Mouse (Mus musculus) stomach, embryonic 15.5 days (tissue): ENCODE results near the gene Amhr2. TPM values are rescaled to one million over a fixed set of nuclear protein-coding genes. Genes with fewer than 3 reads are reported as not detected.
A peak's percentile ranks its signal among the peaks of the same experiment; 100 is the strongest.

Source experiments
- ATAC-seq: fragments of 200-750 bp; cut with Nextera tagmentation; 2 replicates; pipeline ENCODE4 v1.8.0; 2017; ENCODE audit warnings: low read depth, moderate number of reproducible peaks, moderate TSS enrichment; ENCODE audit not compliant: insufficient read depth, low FRiP score
- H3K27ac ChIP-seq: fragments of 300-500 bp; sonication (generic); 2 replicates; pipeline ENCODE4 v1.5.1; 2015; ENCODE audit warnings: mild to moderate bottlenecking, inconsistent platforms
- H3K27me3 ChIP-seq: fragments of 300-500 bp; sonication (generic); replicated peaks from 2 replicates; pipeline ENCODE4 v1.6.1; 2015; ENCODE audit warnings: inconsistent platforms
- H3K36me3 ChIP-seq: fragments of 300-500 bp; sonication (generic); 2 replicates; pipeline ENCODE4 v1.6.1; 2015; ENCODE audit warnings: inconsistent platforms
- H3K4me1 ChIP-seq: fragments of 300-500 bp; sonication (generic); 2 replicates; pipeline ENCODE4 v1.6.1; 2015; ENCODE audit warnings: inconsistent platforms
- H3K4me2 ChIP-seq: fragments of 300-500 bp; sonication (generic); 2 replicates; pipeline ENCODE4 v1.6.1; 2015; ENCODE audit warnings: mild to moderate bottlenecking, inconsistent platforms
- H3K4me3 ChIP-seq: fragments of 300-500 bp; sonication (generic); replicated peaks from 2 replicates; pipeline ENCODE4 v1.5.1; 2015; ENCODE audit warnings: inconsistent platforms
- H3K9ac ChIP-seq: fragments of 300-500 bp; sonication (generic); 2 replicates; pipeline ENCODE4 v1.6.1; 2015; ENCODE audit warnings: inconsistent platforms
- H3K9me3 ChIP-seq: fragments of 300-500 bp; sonication (generic); 2 replicates; pipeline ENCODE4 v1.6.1; 2016; ENCODE audit warnings: inconsistent platforms
- WGBS: fragments of 180-500 bp; shearing (Covaris S2); methylation state at CpG from one replicate; pipeline ENCODE4 v1.1.7; 2015; 5-methylcytosine and 5-hydroxymethylcytosine counted together
- polyA plus RNA-seq: library from polyadenylated mRNA; unstranded; fragments of >200 nt; fragmentation: Nextera tagmentation; extraction: Ambion mirVana; gene quantifications from 2 replicates; pipeline ENCODE4 v1.2.1, GENCODE M21; 2015

Gene Amhr2
- polyA plus RNA-seq, 1 experiment from 2014 or later = 0.90 TPM

DNA sequence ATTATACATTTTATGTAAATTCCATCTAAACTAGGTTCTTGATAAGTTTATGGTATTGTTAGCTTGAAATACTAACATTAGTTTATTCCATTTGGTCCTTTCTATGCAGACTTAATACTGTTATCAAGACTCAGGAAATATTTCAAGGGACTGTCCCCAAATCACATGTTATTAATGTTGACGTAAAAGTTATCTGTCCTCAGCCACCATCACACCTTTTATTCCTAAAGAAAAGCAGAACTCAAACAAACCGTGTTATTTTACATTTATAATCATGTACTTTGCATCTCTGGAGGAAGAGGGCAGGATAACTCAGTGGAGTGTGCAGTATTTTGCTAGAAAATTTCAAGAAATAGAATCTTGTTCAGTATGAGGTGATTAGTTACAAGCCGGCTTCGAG is 12.0 kb upstream of the Amhr2 start:
- H3K9me3 ChIP-seq = no peaks in the 10 kb centered on the region
- no peak overlapping the region for H3K9ac ChIP-seq
- WGBS = 91% methylated on average over 4 of the region's 4 CpGs
- no peak overlapping the region for H3K4me3 ChIP-seq
- ATAC-seq = no peak
- H3K4me1 ChIP-seq = no peaks in the 10 kb centered on the region
- H3K27ac ChIP-seq = no peak overlapping the region
- peaks cover 43% of the 10 kb centered on the region for H3K36me3 ChIP-seq
- H3K4me2 ChIP-seq = no peak overlapping the region
- no peaks in the 10 kb centered on the region for H3K27me3 ChIP-seq

GRCm38 (mm10) chr15:102442490-102442889 is 2.7 kb upstream of the Amhr2 start:
- H3K4me3 ChIP-seq = no peak overlapping the region
- H3K27me3 ChIP-seq = no peaks in the 10 kb centered on the region
- no peaks in the 10 kb centered on the region for H3K9me3 ChIP-seq
- H3K27ac ChIP-seq = no peak overlapping the region
- ATAC-seq = no peak
- 47% methylated on average over 2 of the region's 2 CpGs for WGBS
- no peak overlapping the region for H3K4me2 ChIP-seq
- no peaks in the 10 kb centered on the region for H3K36me3 ChIP-seq
- no peaks in the 10 kb centered on the region for H3K4me1 ChIP-seq
- no peak overlapping the region for H3K9ac ChIP-seq

DNA sequence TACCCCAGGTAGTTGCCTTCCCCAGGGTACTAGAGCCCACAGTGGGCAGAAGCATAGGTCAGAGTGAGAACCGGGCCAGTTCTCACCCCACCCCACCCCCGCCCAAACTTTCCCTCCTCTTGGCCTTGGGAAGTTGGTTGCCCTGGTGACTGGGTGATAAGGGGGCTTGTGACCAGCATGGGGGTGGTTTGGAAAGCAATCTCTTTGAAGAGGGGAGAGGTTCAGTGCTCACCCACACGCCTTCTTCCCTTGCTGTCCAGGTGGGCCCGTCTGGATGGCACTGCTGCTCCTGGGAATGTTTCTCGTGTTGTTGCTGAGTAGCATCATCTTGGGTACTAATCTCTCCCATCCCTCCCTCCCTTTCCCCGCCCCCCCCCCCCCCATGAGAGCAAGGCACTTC is 1.3 kb downstream of the Amhr2 start:
- H3K4me2 ChIP-seq = no peak overlapping the region
- no peak for ATAC-seq
- H3K36me3 ChIP-seq = no peaks in the 10 kb centered on the region
- no peaks in the 10 kb centered on the region for H3K4me1 ChIP-seq
- H3K9me3 ChIP-seq = no peaks in the 10 kb centered on the region
- WGBS = 25% methylated on average over 5 of the region's 6 CpGs
- H3K9ac ChIP-seq = no peak overlapping the region
- no peak overlapping the region for H3K4me3 ChIP-seq
- H3K27ac ChIP-seq = no peak overlapping the region
- H3K27me3 ChIP-seq = no peaks in the 10 kb centered on the region

- Histone ChIP-seq H3K4me2 (no peak overlapping the region), H3K9ac (no peak overlapping the region), H3K36me3 (no peaks in the 10 kb centered on the region), H3K27me3 (no peaks in the 10 kb centered on the region), H3K4me3 (no peak overlapping the region), H3K4me1 (no peaks in the 10 kb centered on the region), H3K27ac (no peak overlapping the region), H3K9me3 (no peaks in the 10 kb centered on the region)
- ATAC-seq = no peak
- WGBS = 53% methylated on average over 8 of the region's 8 CpGs
Measured at GRCm38 (mm10) chr15:102449366-102449765, 4.2 kb downstream of the Amhr2 start.

DNA sequence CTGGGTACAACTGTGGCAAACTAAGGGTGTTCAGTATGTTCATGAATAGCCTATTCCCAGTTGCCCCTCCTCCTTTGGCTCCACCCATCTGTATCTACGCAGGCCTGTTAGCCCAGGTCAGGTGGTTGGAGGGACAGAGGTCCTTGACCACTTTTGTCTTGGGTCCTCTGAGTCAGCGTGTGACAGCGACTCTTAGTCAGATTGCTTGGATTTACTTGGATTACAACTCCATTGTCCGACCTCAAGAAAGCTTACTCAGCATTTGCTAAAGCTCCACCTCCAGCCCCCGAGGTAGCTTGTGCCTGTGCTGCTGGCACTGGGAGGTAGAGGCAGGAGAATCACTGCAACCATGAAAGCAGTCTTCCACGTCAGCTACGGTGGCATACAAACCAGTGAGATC is 5.8 kb downstream of the Amhr2 start:
- no peaks in the 10 kb centered on the region for H3K9me3 ChIP-seq
- H3K4me2 ChIP-seq = no peak overlapping the region
- H3K4me1 ChIP-seq = no peaks in the 10 kb centered on the region
- H3K4me3 ChIP-seq = no peak overlapping the region
- 40% methylated on average over 7 of the region's 7 CpGs for WGBS
- no peaks in the 10 kb centered on the region for H3K27me3 ChIP-seq
- no peak overlapping the region for H3K27ac ChIP-seq
- no peak overlapping the region for H3K9ac ChIP-seq
- H3K36me3 ChIP-seq = no peaks in the 10 kb centered on the region
- no peak for ATAC-seq

GRCm38 (mm10) chr15:102451666-102452430 is 6.7 kb downstream of the Amhr2 start:
- no peaks in the 10 kb centered on the region for H3K36me3 ChIP-seq
- H3K27me3 ChIP-seq = no peaks in the 10 kb centered on the region
- H3K4me1 ChIP-seq = no peaks in the 10 kb centered on the region
- no peak overlapping the region for H3K4me2 ChIP-seq
- no peak overlapping the region for H3K4me3 ChIP-seq
- no peak overlapping the region for H3K27ac ChIP-seq
- WGBS = 73% methylated on average over 26 of the region's 26 CpGs
- no peaks in the 10 kb centered on the region for H3K9me3 ChIP-seq
- H3K9ac ChIP-seq = no peak overlapping the region
- ATAC-seq = no peak

- Histone ChIP-seq H3K4me1 (no peaks in the 10 kb centered on the region; the same call in 1 of the 2 replicates), H3K36me3 (no peaks in the 10 kb centered on the region), H3K27me3 (no peaks in the 10 kb centered on the region), H3K27ac (no peak overlapping the region), H3K9me3 (no peaks in the 10 kb centered on the region), H3K4me3 (no peak overlapping the region), H3K9ac (no peak overlapping the region), H3K4me2 (no peak overlapping the region)
- 39% methylated on average over 6 of the region's 6 CpGs for WGBS
- ATAC-seq = no peak
Measured at GRCm38 (mm10) chr15:102455993-102456392, 10.8 kb downstream of the Amhr2 start.

DNA sequence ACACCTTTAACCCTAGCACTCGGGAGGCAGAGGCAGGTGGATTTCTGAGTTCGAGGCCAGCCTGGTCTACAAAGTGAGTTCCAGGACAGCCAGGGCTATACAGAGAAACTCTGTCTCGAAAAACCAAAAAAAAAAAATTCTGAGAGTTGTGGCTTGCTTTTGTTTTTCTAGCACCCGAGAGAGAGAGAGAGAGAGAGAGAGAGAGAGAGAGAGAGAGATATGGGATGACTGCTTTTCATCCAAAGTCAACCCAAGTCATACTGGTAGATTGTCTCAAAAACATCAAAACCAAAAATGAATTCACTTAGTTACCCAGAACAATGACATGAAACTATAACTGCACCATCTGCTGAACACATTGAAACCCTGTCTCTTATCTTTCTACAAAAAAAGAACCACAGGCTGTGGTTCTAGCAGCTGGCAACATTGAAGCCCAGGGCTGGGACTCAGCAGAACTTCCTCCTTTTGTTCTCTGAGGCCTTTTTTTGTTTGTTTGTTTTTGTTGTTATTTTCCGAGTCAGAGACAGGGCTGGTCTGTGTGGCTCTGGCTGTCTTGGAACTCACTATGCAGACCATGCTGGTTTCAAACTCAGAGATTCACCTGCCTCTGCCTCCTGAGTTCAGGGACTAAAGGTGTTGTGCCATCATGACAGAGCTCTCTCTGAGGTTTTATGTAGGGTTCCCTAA is 13.0 kb downstream of the Amhr2 start:
- H3K4me1 ChIP-seq = no peaks in the 10 kb centered on the region; the same call in 1 of the 2 replicates
- no peak overlapping the region for H3K27ac ChIP-seq
- no peaks in the 10 kb centered on the region for H3K9me3 ChIP-seq
- H3K36me3 ChIP-seq = no peaks in the 10 kb centered on the region
- no peak for ATAC-seq
- H3K4me2 ChIP-seq = peak overlapping the region; percentile 69
- WGBS = 63% methylated on average over 5 of the region's 5 CpGs
- peak overlapping the region; percentile 53; the same call in 1 of the 2 replicates for H3K4me3 ChIP-seq
- no peak overlapping the region for H3K9ac ChIP-seq
- no peaks in the 10 kb centered on the region for H3K27me3 ChIP-seq

GRCm38 (mm10) chr15:102458904-102459317 is 13.7 kb downstream of the Amhr2 start, which contains the start of gene Prr13:
Gene Prr13, plus strand, starts transcription at chr15:102459028.
- Histone ChIP-seq H3K36me3 (no peaks in the 10 kb centered on the region), H3K27me3 (no peaks in the 10 kb centered on the region), H3K4me2 (peak within 1 kb of the TSS; percentile 69), H3K4me3 (peak within 1 kb of the TSS; percentile 53), H3K9me3 (no peaks in the 10 kb centered on the region), H3K9ac (peak within 1 kb of the TSS; percentile 19; the same call in 1 of the 2 replicates), H3K27ac (peak within 1 kb of the TSS; percentile 74), H3K4me1 (no peaks in the 10 kb centered on the region; the same call in 1 of the 2 replicates)
- ATAC-seq = peak; percentile 91
- under 1% methylated on average over 19 of the region's 19 CpGs for WGBS

DNA sequence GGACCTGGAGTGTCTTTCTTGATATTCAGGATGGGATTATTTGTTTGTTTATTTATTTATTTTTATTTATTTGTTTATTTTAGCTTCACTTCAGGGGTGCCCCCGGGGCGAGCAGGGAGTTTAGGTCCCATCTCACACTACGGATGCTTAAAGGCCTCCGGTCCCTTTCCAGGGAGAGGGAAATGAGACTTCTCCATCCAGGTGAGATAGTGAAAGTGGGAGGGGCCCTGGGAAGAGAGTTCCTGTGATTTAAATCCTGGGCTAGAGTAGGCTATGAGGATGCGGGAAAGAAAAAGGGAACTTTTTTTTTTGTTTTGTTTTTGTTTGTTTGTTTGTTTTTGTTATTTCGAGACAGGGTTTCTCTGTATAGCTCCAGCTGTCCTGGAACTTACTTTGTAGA is 14.2 kb downstream of the Amhr2 start:
- Histone ChIP-seq H3K27me3 (no peaks in the 10 kb centered on the region), H3K4me3 (peak overlapping the region; percentile 53), H3K27ac (peak overlapping the region; percentile 74), H3K4me2 (peak overlapping the region; percentile 69), H3K36me3 (no peaks in the 10 kb centered on the region), H3K4me1 (no peaks in the 10 kb centered on the region; the same call in 1 of the 2 replicates), H3K9me3 (no peaks in the 10 kb centered on the region), H3K9ac (peak overlapping the region; percentile 19; the same call in 1 of the 2 replicates)
- no peak for ATAC-seq
- WGBS = 33% methylated on average over 6 of the region's 6 CpGs

- H3K36me3 ChIP-seq = no peaks in the 10 kb centered on the region
- H3K4me1 ChIP-seq = no peaks in the 10 kb centered on the region; the same call in 1 of the 2 replicates
- H3K9me3 ChIP-seq = no peaks in the 10 kb centered on the region
- peak overlapping the region; percentile 53 for H3K4me3 ChIP-seq
- H3K4me2 ChIP-seq = peak overlapping the region; percentile 69
- 0 out of 2 replicates have a peak overlapping the region, but pooled peaks have one; percentile 19 for H3K27ac ChIP-seq
- H3K9ac ChIP-seq = no peak overlapping the region
- H3K27me3 ChIP-seq = no peaks in the 10 kb centered on the region
- WGBS = 51% methylated on average over 5 of the region's 5 CpGs
- peak; percentile 48; the same call in 1 of the 2 replicates for ATAC-seq
Measured at GRCm38 (mm10) chr15:102459847-102460246, 14.7 kb downstream of the Amhr2 start.

GRCm38 (mm10) chr15:102460409-102460808 is 15.2 kb downstream of the Amhr2 start:
- peak overlapping the region; percentile 53 for H3K4me3 ChIP-seq
- H3K9me3 ChIP-seq = no peaks in the 10 kb centered on the region
- H3K9ac ChIP-seq = no peak overlapping the region
- 73% methylated on average over 12 of the region's 12 CpGs for WGBS
- peak overlapping the region; percentile 69 for H3K4me2 ChIP-seq
- ATAC-seq = no peak
- H3K27me3 ChIP-seq = no peaks in the 10 kb centered on the region
- H3K36me3 ChIP-seq = no peaks in the 10 kb centered on the region
- no peaks in the 10 kb centered on the region; the same call in 1 of the 2 replicates for H3K4me1 ChIP-seq
- H3K27ac ChIP-seq = no peak overlapping the region
